Mouse (Mus musculus): ENCODE measurements at regions not wholly inside any gene's neighbourhood (a gene's known extent, or its start where the extent isn't known, plus 50 kb on each side); places are given as distances from the start of the nearest gene placed in this dataset.

- no peak for ATAC-seq (replicated peaks; ENCODE audit: insufficient number of reproducible peaks, low FRiP score, low TSS enrichment, poor library complexity, severe bottlenecking)
Observed at GRCm38 (mm10) chr15:68316116-68316515, 1815.4 kb upstream of the Lrrc6 start.
